Mouse (Mus musculus) heart, embryonic 14.5 days (tissue): ENCODE results near the gene Tpk1. TPM values are rescaled to one million over a fixed set of nuclear protein-coding genes. Genes with fewer than 3 reads are reported as not detected.

Experiments
- ATAC-seq: fragments of 200-750 bp; cut with Nextera tagmentation; 2 replicates; pipeline ENCODE4 v1.8.0; 2017; ENCODE audit warnings: low read depth, moderate TSS enrichment; ENCODE audit not compliant: insufficient number of reproducible peaks, insufficient read depth, low FRiP score
- H3K27ac ChIP-seq, 2 experiments: fragments of 200-500 bp in 1 of 2; fragments of 300-500 bp in 1 of 2; sonication (generic) in 1 of 2; replicated peaks in 1 of 2; 2 replicates each; pipeline ENCODE4 v1.5.1; 2012 to 2014; ENCODE audit warnings: low read depth in 2 of 2, low read length in 2 of 2, control low read depth in 1 of 2, mild to moderate bottlenecking in 1 of 2, mixed read lengths in 1 of 2; ENCODE audit not compliant: control insufficient read depth in 1 of 2, insufficient read depth in 1 of 2
- H3K27me3 ChIP-seq: fragments of 300-500 bp; sonication (generic); 2 replicates; pipeline ENCODE4 v1.6.1; 2014; ENCODE audit warnings: mild to moderate bottlenecking, low read length, control low read depth; ENCODE audit not compliant: control insufficient read depth, insufficient read depth
- H3K36me3 ChIP-seq: fragments of 300-500 bp; sonication (generic); 2 replicates; pipeline ENCODE4 v1.6.1; 2014; ENCODE audit warnings: mild to moderate bottlenecking, control low read depth, low read length, mixed read lengths; ENCODE audit not compliant: control insufficient read depth, insufficient read depth
- H3K4me1 ChIP-seq, 2 experiments: fragments of 200-500 bp in 1 of 2; fragments of 300-500 bp in 1 of 2; sonication (generic) in 1 of 2; 2 replicates each; pipeline ENCODE4 v1.6.1; 2012 to 2014; ENCODE audit warnings: low read length in 2 of 2, control low read depth in 1 of 2, mixed read lengths in 1 of 2; ENCODE audit not compliant: control insufficient read depth in 2 of 2, insufficient read depth in 2 of 2
- H3K4me2 ChIP-seq: fragments of 300-500 bp; sonication (generic); 2 replicates; pipeline ENCODE4 v1.6.1; 2014; ENCODE audit warnings: mild to moderate bottlenecking, low read length
- H3K4me3 ChIP-seq, 2 experiments: fragments of 200-500 bp in 1 of 2; fragments of 300-500 bp in 1 of 2; sonication (generic) in 1 of 2; 2 replicates each; pipeline ENCODE4 v1.5.1; 2012 to 2014; ENCODE audit warnings: low read length in 2 of 2, mild to moderate bottlenecking in 2 of 2, control low read depth in 1 of 2, low read depth in 1 of 2, moderate library complexity in 1 of 2; ENCODE audit not compliant: control insufficient read depth in 1 of 2, insufficient read depth in 1 of 2
- H3K9ac ChIP-seq: fragments of 300-500 bp; sonication (generic); 2 replicates; pipeline ENCODE4 v1.6.1; 2014; ENCODE audit warnings: mild to moderate bottlenecking, low read length
- H3K9me3 ChIP-seq: fragments of 300-500 bp; sonication (generic); 2 replicates; pipeline ENCODE4 v1.6.1; 2016; ENCODE audit warnings: low read length, control low read depth; ENCODE audit not compliant: control insufficient read depth
- WGBS: fragments of 180-500 bp; shearing (Covaris S2); extraction: QIAGEN DNeasy Blood & Tissue Kit; methylation state at CpG from one replicate; pipeline ENCODE4 v1.1.7; 2014; 5-methylcytosine and 5-hydroxymethylcytosine counted together
- polyA plus RNA-seq: library from polyadenylated mRNA; unstranded; fragments of >200 nt; fragmentation: Nextera tagmentation; extraction: Ambion mirVana; gene quantifications from 2 replicates; pipeline ENCODE4 v1.2.1, GENCODE M21; 2014

Tpk1 gene
- polyA plus RNA-seq, 1 experiment from 2014 or later, result 8.6 TPM

GRCm38 (mm10) chr6:43657845-43658244, 8.2 kb downstream of the Tpk1 start:
- ATAC-seq, result no peak
- no peak overlapping the region for H3K9ac ChIP-seq
- 83% methylated on average over 3 of the region's 3 CpGs for WGBS
- no peaks in the 10 kb centered on the region for H3K9me3 ChIP-seq
- peaks cover 3 to 12% of the 10 kb centered on the region in 2 experiments for H3K4me1 ChIP-seq
- H3K27ac ChIP-seq, result no peak overlapping the region
- H3K27me3 ChIP-seq, result no peaks in the 10 kb centered on the region
- H3K36me3 ChIP-seq, result no peaks in the 10 kb centered on the region
- no peak overlapping the region for H3K4me3 ChIP-seq
- H3K4me2 ChIP-seq, result no peak overlapping the region

GRCm38 (mm10) chr6:43654876-43655456, 11.1 kb downstream of the Tpk1 start:
- H3K27ac ChIP-seq, result no peak overlapping the region
- no peak; the same call in 1 of the 2 replicates for ATAC-seq
- H3K9me3 ChIP-seq, result no peaks in the 10 kb centered on the region
- H3K27me3 ChIP-seq, result no peaks in the 10 kb centered on the region
- WGBS, result 52% methylated on average over 8 of the region's 8 CpGs
- H3K4me1 ChIP-seq, result peaks cover 3 to 10% of the 10 kb centered on the region in 2 experiments
- H3K36me3 ChIP-seq, result no peaks in the 10 kb centered on the region
- H3K4me2 ChIP-seq, result no peak overlapping the region
- H3K9ac ChIP-seq, result no peak overlapping the region
- H3K4me3 ChIP-seq, result no peak overlapping the region

- Histone ChIP-seq H3K4me2 (no peak overlapping the region), H3K9me3 (no peaks in the 10 kb centered on the region), H3K36me3 (no peaks in the 10 kb centered on the region), H3K4me3 (no peak overlapping the region), H3K27ac (no peak overlapping the region), H3K9ac (no peak overlapping the region), H3K27me3 (no peaks in the 10 kb centered on the region), H3K4me1 (peaks cover 3 to 6% of the 10 kb centered on the region in 2 experiments; a peak in 2 of 4 replicates)
- no peak for ATAC-seq
- 81% methylated on average over 2 of the region's 2 CpGs for WGBS
Measured at GRCm38 (mm10) chr6:43649516-43649915, 16.6 kb downstream of the Tpk1 start.

- WGBS, result 78% methylated on average over 2 of the region's 2 CpGs
- H3K4me2 ChIP-seq, result no peak overlapping the region
- no peak for ATAC-seq
- H3K9ac ChIP-seq, result no peak overlapping the region
- no peaks in the 10 kb centered on the region for H3K9me3 ChIP-seq
- H3K4me1 ChIP-seq, result peaks cover 3 to 6% of the 10 kb centered on the region in 2 experiments; a peak in 2 of 4 replicates
- no peaks in the 10 kb centered on the region for H3K36me3 ChIP-seq
- H3K27me3 ChIP-seq, result no peaks in the 10 kb centered on the region
- no peak overlapping the region for H3K27ac ChIP-seq
- H3K4me3 ChIP-seq, result no peak overlapping the region
Measured at GRCm38 (mm10) chr6:43645674-43646073, 20.4 kb downstream of the Tpk1 start.

GRCm38 (mm10) chr6:43645105-43645504, 21.0 kb downstream of the Tpk1 start:
- H3K27me3 ChIP-seq, result no peaks in the 10 kb centered on the region
- no peaks in the 10 kb centered on the region for H3K9me3 ChIP-seq
- H3K9ac ChIP-seq, result no peak overlapping the region
- no peak for ATAC-seq
- WGBS, result 85% methylated on average over 1 of the region's 1 CpGs
- no peak overlapping the region for H3K4me2 ChIP-seq
- H3K27ac ChIP-seq, result no peak overlapping the region
- H3K36me3 ChIP-seq, result no peaks in the 10 kb centered on the region
- peaks cover 3 to 6% of the 10 kb centered on the region in 2 experiments; a peak in 2 of 4 replicates for H3K4me1 ChIP-seq
- no peak overlapping the region for H3K4me3 ChIP-seq

- no peaks in the 10 kb centered on the region for H3K4me1 ChIP-seq
- no peak overlapping the region for H3K9ac ChIP-seq
- no peaks in the 10 kb centered on the region for H3K36me3 ChIP-seq
- H3K4me2 ChIP-seq, result no peak overlapping the region
- no peaks in the 10 kb centered on the region for H3K27me3 ChIP-seq
- no peaks in the 10 kb centered on the region for H3K9me3 ChIP-seq
- no peak for ATAC-seq
- H3K27ac ChIP-seq, result no peak overlapping the region
- 70% methylated on average over 6 of the region's 6 CpGs for WGBS
- no peak overlapping the region for H3K4me3 ChIP-seq
Measured at GRCm38 (mm10) chr6:43643718-43644117, 22.4 kb downstream of the Tpk1 start.

GRCm38 (mm10) chr6:43642375-43642774, 23.7 kb downstream of the Tpk1 start:
- Histone ChIP-seq H3K27ac (no peak overlapping the region), H3K36me3 (no peaks in the 10 kb centered on the region), H3K9ac (no peak overlapping the region), H3K27me3 (no peaks in the 10 kb centered on the region), H3K4me2 (no peak overlapping the region), H3K9me3 (no peaks in the 10 kb centered on the region), H3K4me1 (no peaks in the 10 kb centered on the region; a peak in 1 of 4 replicates), H3K4me3 (no peak overlapping the region)
- 68% methylated on average over 5 of the region's 5 CpGs for WGBS
- no peak for ATAC-seq

- H3K9me3 ChIP-seq, result no peaks in the 10 kb centered on the region
- H3K4me1 ChIP-seq, result no peaks in the 10 kb centered on the region; a peak in 1 of 4 replicates
- no peak overlapping the region for H3K27ac ChIP-seq
- no peaks in the 10 kb centered on the region for H3K27me3 ChIP-seq
- H3K36me3 ChIP-seq, result no peaks in the 10 kb centered on the region
- no peak overlapping the region for H3K9ac ChIP-seq
- H3K4me2 ChIP-seq, result no peak overlapping the region
- ATAC-seq, result no peak
- H3K4me3 ChIP-seq, result no peak overlapping the region
Measured at GRCm38 (mm10) chr6:43640621-43641020, 25.5 kb downstream of the Tpk1 start.
